Mouse (Mus musculus) 3T3-L1 (cell line): Measurements from ENCODE around the gene Mbd6.
"Not testable (repeated sequence)": the region's sequence is repeated elsewhere in the genome, so short reads cannot be mapped to it uniquely, and the experiment has no call there.

Experiments
- DNase-seq: peaks from one replicate; pipeline ENCODE4 v3.0.0-alpha.2; 2015; ENCODE audit warnings: low read depth, low spot score

Gene Mbd6

DNA sequence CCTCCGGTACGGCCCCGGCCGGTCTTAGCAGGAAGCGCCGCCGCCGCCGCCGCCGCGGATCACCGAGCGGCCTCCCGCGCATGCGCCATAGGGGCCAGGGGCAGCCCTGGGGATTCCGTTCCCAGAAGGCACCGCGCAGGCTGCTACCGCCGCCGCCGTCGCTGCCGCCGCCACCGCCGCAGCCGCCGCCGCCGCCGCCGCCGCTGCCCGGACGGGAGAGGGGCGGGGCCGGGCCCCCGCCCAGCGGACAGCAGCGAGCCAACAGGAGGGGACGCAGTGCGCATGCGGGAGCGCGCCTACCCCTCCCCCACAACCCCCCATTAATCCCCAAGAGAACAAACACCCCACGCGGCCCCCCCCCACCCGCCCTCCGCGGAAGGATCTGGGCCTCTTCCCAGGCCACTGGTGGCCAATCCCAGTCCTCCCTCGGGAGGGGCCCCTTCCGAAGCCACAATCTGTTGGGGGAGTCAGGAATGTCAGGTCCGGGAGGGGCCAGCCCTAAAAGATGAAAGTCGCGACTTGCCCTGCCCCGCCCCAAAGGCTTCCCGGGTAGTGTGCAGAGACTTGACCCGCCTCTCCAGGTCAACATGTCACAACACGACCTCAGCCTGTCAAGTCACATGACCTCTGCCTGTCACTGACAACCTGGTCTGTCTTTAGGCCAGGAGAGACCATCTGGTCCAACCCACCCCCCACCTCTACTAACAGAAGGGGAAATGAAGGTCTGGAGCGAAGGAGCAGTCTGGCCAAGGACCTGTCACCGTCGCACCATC lies at the start of gene Mbd6:
Mbd6 (minus strand) TSS at position 219 of the 773 bp plus-strand sequence.
- DNase-seq, result peak; percentile 87

GRCm38 (mm10) chr10:127337536-127338099 lies 48.8 kb upstream of the Mbd6 start:
- DNase-seq, result no peak

DNA sequence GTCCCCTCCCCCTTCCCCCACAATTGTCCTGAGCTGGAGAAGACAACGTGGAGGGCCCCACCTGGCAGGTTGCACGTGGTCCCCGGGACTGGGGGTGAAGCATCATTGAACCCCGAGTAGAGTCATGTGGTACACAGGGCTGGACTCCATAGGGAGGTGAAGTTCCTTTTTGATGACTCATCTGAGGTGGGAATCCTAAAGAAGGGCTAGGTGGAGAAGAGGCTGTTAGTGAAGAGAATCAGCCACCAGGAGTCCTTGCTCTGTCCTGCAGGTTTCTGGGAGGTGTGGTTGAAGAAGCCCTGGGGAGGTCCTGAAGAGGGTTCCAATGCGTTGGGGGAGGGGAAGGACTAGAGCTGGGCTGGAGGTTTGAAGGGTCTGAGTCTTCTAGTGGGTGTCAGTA lies 48.1 kb upstream of the Mbd6 start:
- peak; percentile 41 for DNase-seq

GRCm38 (mm10) chr10:127335271-127335670 lies 46.5 kb upstream of the Mbd6 start:
- no peak for DNase-seq

DNA sequence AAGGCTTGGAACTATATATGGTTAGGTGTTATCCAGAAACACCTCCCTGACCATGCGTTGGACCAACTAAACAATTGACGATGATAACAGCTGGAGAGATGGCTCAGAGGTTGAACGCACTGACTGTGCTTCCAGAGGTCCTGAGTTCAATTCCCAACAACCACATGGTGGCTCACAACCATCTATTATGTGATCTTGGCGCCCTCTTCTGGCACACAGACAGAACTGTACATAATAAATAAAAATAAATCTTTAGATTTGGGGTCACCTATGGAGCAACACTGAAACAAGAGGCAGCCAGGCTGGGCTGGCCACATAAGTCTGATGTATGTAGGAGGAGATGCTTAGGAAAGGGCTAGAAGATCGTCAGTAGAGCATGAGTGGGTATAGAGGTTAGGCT lies 44.3 kb upstream of the Mbd6 start:
- peak; percentile 35 for DNase-seq

DNA sequence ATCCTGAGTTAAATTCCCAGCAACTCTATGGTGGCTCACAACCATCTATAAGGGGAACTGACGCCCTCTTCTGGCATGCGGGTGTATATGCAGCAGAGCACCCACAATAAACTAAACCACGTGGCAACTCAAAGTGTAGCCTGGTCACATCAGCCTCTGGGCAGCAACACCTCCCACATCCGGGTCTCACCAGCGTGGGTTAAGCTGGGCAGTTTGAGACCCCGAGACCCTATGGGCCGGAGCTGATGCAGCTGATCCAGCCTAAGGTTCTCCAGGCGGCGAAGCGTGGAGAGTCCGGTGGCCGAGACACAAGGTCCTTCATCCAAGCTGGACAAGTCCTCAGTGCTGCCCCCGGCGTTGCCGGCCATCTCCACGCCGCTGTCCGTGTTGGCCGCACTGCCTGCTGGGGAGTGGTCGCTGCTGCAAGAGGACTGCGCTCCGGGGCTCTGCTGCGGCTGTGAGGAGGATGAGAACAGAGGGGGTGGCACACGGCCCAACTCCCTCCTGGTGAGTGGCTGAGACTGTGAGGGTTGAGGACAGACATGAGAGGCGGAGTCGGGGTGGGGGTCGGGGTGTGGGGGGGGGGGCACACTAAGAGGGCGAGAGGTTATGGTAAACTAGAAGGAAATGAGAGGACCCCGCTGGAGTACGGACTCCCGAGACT lies 43.5 kb upstream of the Mbd6 start:
- no peak for DNase-seq

DNA sequence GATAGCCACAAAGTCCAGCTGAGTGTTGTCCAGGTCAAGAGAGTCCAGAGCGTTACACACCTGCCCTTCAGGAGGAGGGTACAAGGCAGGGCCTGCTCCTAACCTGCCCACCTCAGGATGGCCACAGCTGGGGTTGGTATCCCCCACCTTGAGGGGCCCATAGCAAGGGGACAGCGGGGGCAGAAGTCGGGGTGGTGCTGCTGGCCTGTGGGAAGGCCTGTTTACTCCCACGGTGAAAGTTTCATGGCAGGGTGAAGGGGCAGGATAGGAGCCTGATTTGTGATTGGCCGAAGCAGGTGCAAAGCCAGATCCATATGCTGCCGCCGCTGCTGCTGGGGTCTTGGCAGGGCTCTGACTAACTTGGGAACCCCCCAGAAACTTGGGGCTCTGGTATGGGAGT lies 41.4 kb upstream of the Mbd6 start:
- DNase-seq, result no peak

DNA sequence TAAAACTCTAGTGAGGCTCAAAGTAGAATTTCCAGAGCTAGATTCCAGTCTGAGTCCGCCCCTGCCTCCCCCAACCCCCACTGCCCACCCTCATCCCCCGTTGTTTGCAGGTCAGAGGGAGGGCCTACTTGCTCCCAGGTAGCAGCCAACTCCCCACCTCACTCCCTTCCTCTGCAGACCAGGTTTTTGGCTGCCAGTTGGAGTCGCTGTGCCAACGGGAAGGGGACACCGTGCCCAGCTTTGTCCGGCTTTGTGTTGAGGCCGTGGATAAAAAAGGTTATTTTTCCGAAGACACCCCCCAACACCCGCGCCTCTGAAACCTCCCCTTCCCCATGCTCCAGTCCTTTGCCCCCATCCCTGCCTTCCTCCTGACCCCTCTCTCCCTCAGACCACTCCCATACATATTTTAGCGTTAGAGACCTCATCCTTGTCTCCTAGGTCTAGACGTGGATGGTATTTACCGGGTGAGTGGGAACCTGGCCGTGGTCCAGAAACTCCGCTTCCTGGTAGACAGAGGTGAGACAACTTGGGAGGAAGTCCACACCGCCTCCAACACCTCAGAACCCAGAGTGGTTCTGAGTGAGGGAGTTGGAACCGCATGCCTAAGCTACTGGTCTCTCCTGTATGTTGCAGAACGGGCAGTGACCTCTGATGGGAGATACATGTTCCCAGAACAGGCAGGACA lies 38.8 kb upstream of the Mbd6 start:
- DNase-seq, result no peak

GRCm38 (mm10) chr10:127326828-127327227 lies 38.0 kb upstream of the Mbd6 start:
- DNase-seq, result no peak

- DNase-seq, result no peak
Measured at GRCm38 (mm10) chr10:127326017-127326801, 37.4 kb upstream of the Mbd6 start.

DNA sequence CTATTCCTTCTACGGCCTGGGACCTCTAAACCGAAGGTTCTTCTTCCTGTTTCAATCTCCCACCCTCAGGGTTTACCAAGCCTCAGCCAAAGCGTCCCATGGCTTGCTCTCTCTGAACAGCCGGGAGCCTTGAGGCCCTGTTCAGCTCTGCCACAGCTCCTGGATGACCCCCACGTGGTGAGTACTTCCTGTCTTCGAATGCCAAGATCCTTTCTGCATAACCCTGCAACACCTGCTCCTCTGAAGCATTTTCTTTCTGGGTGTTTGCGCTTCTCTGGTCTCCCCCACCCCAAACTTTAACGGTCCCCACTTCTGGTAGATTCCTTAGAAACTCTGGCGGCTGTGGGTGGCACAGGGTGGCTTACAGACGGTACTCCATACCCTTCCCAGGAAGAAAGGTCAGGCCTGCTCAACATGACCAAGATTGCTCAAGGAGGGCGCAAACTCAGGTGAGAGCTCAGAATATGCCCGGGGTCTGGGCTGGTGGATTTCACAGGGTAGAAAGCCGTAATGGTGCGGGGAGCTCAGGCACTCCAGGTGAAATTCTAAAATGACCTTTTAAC lies 36.7 kb upstream of the Mbd6 start:
- no peak for DNase-seq

GRCm38 (mm10) chr10:127324495-127324894 lies 35.7 kb upstream of the Mbd6 start:
- peak; percentile 63 for DNase-seq

- no peak for DNase-seq
Measured at GRCm38 (mm10) chr10:127323131-127323855, 34.5 kb upstream of the Mbd6 start.

- no peak for DNase-seq
Measured at GRCm38 (mm10) chr10:127322669-127323068, 33.9 kb upstream of the Mbd6 start.

- no peak for DNase-seq
Measured at GRCm38 (mm10) chr10:127322178-127322577, 33.4 kb upstream of the Mbd6 start.

DNA sequence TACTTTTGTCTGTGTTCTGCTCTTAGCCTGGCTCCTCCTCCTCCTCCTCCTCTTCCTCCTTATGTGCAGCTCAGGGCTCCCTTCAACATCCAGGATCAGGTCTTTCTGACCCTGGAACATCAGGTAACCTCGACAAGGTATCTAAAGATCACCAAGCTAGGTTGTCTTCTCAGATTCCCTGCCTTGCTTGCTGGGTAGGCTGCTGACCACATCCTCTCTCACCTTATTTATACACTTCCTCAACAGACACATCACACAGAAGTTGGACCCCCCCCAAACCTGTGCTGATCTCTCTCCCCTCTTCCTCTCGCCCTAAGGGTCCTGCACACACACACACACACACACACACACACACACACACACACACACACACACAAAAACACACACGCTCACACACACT lies 32.8 kb upstream of the Mbd6 start, which contains the start of gene Arhgap9:
Arhgap9 (plus strand) TSS at position 344 of the 400 bp plus-strand sequence.
- no peak for DNase-seq

GRCm38 (mm10) chr10:127319969-127320368 lies 31.2 kb upstream of the Mbd6 start:
- DNase-seq, result no peak

GRCm38 (mm10) chr10:127318009-127318408 lies 29.2 kb upstream of the Mbd6 start:
- no peak for DNase-seq

DNA sequence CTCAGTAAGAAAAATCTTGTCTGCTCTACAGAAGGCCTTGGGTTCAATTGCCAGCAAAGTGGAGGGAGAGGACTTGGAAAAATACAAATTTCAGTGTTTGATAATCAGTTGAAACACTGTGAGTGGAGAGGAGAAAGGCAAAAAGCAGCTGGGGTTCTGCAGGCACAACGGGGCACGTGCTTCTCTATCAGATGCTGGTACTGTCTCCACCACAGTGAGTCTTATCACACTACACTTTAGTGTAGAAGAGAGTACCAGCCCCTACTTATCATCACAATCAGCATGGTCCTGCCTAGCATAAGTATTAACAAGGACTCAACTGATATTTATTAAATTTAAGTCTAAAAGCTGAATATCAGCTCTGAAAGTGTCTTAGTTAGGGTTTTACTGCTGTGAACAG lies 28.5 kb upstream of the Mbd6 start:
- no peak for DNase-seq

DNA sequence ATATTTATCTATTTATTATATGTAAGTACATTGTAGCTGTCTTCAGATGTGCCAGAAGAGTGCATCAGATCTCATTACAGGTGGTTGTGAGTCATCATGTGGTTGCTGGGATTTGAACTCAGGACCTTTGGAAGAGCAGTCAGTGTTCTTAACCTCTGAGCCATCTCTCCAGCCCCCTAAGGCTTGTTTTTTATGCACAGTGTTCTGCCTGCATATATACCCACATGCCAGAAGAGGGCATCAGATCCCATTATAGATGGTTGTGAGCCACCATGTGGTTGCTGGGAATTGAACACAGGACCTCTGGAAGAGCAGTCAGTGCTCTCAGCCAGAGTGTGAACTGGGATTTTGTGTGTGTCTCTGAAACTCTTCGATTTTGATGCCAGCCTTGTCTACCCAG lies 26.1 kb upstream of the Mbd6 start:
- not testable (repeated sequence) for DNase-seq
